Mouse (Mus musculus) neural tube, embryonic 15.5 days (tissue): ENCODE data around the gene Ptges. TPM values are rescaled to one million over a fixed set of nuclear protein-coding genes. Genes with fewer than 3 reads are reported as not detected.
A peak's percentile ranks its signal among the peaks of the same experiment; 100 is the strongest.

Experiments used
- ATAC-seq: fragments of 200-750 bp; cut with Nextera tagmentation; 2 replicates; pipeline ENCODE4 v1.8.0; 2017; ENCODE audit warnings: mild to moderate bottlenecking, moderate TSS enrichment, moderate library complexity; ENCODE audit not compliant: low FRiP score
- H3K27ac ChIP-seq: fragments of 300-500 bp; sonication (generic); replicated peaks from 2 replicates; pipeline ENCODE4 v1.5.1; 2015; ENCODE audit warnings: mild to moderate bottlenecking, inconsistent platforms
- H3K27me3 ChIP-seq: fragments of 300-500 bp; sonication (generic); replicated peaks from 2 replicates; pipeline ENCODE4 v1.6.1; 2015; ENCODE audit warnings: inconsistent platforms
- H3K36me3 ChIP-seq: fragments of 300-500 bp; sonication (generic); 2 replicates; pipeline ENCODE4 v1.6.1; 2015; ENCODE audit warnings: inconsistent platforms
- H3K4me1 ChIP-seq: fragments of 300-500 bp; sonication (generic); 2 replicates; pipeline ENCODE4 v1.6.1; 2015; ENCODE audit warnings: inconsistent platforms
- H3K4me2 ChIP-seq: fragments of 300-500 bp; sonication (generic); 2 replicates; pipeline ENCODE4 v1.6.1; 2015; ENCODE audit warnings: inconsistent platforms, mild to moderate bottlenecking, moderate library complexity
- H3K4me3 ChIP-seq: fragments of 300-500 bp; sonication (generic); replicated peaks from 2 replicates; pipeline ENCODE4 v1.5.1; 2015; ENCODE audit warnings: mild to moderate bottlenecking, inconsistent platforms
- H3K9ac ChIP-seq: fragments of 300-500 bp; sonication (generic); replicated peaks from 2 replicates; pipeline ENCODE4 v1.6.1; 2015; ENCODE audit warnings: mild to moderate bottlenecking, inconsistent platforms
- H3K9me3 ChIP-seq: fragments of 300-500 bp; sonication (generic); replicated peaks from 2 replicates; pipeline ENCODE4 v1.6.1; 2016; ENCODE audit warnings: inconsistent platforms
- WGBS: fragments of 180-500 bp; shearing (Covaris S2); methylation state at CpG from one replicate; pipeline ENCODE4 v1.1.7; 2015; ENCODE audit warnings: mixed read lengths; 5-methylcytosine and 5-hydroxymethylcytosine counted together
- polyA plus RNA-seq: library from polyadenylated mRNA; unstranded; fragments of >200 nt; fragmentation: Nextera tagmentation; extraction: Ambion mirVana; gene quantifications from 2 replicates; pipeline ENCODE4 v1.2.1, GENCODE M21; 2015

The Ptges gene
- polyA plus RNA-seq, 1 experiment from 2014 or later = 3.6 TPM

DNA sequence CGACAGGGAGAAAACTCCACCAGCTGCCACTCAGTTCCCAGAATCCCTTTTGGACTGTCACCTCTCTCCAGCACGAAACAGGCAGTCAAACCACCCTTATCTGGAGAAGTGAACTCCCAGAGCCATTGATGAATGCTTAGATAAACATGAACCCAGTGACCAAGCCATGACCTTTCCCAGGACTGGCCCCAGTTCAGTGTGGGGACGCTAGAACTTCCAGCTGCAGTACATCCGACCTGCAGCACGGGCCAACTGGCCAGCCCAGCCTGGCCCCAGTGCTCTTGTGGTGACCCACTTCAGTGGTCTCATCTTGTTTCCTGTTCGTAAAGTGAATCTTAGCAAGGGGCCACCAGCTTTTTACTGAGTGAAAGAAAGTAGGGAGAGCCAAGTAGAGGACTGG is 36.3 kb downstream of the Ptges start:
- H3K9me3 ChIP-seq = no peaks in the 10 kb centered on the region
- no peak overlapping the region for H3K27ac ChIP-seq
- H3K4me3 ChIP-seq = no peak overlapping the region
- no peaks in the 10 kb centered on the region for H3K36me3 ChIP-seq
- no peaks in the 10 kb centered on the region for H3K27me3 ChIP-seq
- no peaks in the 10 kb centered on the region for H3K4me1 ChIP-seq
- ATAC-seq = no peak
- WGBS = 35% methylated on average over 6 of the region's 6 CpGs
- no peak overlapping the region for H3K4me2 ChIP-seq
- no peak overlapping the region for H3K9ac ChIP-seq

DNA sequence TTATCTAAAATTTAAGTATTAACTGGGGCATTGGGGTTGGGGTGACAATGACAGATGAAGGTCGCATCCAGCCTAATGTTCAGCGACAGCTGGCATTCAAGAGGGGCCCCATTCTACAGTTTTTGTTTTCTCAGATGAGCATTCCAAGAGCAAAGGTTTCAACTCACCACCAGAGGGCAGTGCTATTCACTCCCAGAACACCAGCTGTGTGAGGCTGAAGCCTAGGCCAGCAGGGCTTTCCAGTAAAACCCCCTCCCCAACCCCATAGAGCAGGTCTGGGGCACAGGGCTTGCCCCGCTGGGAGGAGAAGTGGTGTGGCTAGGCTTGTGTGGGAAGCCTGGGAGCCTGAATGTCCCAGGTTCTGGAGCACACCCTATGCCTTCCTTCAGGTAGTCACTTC is 38.7 kb downstream of the Ptges start:
- no peak for ATAC-seq
- WGBS = 12% methylated on average over 3 of the region's 3 CpGs
- no peaks in the 10 kb centered on the region for H3K4me1 ChIP-seq

DNA sequence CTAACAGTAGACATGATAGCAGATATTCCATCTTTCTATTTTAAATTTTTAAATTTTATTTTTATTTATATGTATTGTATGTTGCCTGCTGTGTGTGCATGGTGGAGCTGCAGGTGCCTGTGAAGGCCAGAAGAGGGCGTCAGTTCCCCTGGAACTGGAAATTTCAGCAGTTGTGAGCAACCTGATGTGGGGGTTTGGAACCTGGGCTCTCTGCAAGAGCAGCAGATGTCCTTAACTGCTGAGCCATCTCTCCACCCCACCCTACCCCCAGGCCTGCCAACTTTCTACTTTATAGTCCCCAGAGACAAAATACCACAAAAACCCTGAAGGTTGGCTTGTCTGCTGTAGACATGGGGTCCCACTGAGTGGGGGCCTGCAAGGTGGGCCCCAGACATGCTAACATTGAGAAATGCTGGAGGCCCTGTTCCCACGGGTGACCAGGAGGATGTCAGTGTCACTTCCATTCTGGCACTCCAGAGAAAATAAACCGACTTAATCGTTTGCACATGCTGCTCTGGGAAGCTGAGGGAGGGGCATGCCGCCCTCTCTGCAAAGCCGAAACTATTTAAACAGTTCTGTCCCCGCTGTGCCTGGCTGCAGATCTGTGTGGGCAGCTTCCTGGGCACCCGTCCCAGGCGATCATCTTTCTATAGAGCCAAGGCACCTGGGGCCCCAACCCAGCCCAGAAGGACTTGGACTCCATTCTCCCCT is 44.1 kb downstream of the Ptges start:
- Histone ChIP-seq H3K9ac (no peak overlapping the region), H3K27ac (peak overlapping the region; percentile 64), H3K4me2 (no peak overlapping the region), H3K36me3 (no peaks in the 10 kb centered on the region), H3K4me3 (no peak overlapping the region), H3K9me3 (no peaks in the 10 kb centered on the region), H3K27me3 (no peaks in the 10 kb centered on the region), H3K4me1 (peaks cover 3% of the 10 kb centered on the region; the same call in 1 of the 2 replicates)
- WGBS = 63% methylated on average over 9 of the region's 9 CpGs
- no peak for ATAC-seq

More for the DNA sequence above, 38.7 kb downstream of the Ptges start:
- no peaks in the 10 kb centered on the region for H3K36me3 ChIP-seq
- no peaks in the 10 kb centered on the region for H3K27me3 ChIP-seq
- H3K9me3 ChIP-seq = no peaks in the 10 kb centered on the region
- H3K27ac ChIP-seq = no peak overlapping the region
- H3K4me3 ChIP-seq = no peak overlapping the region
- no peak overlapping the region for H3K4me2 ChIP-seq
- H3K9ac ChIP-seq = no peak overlapping the region

DNA sequence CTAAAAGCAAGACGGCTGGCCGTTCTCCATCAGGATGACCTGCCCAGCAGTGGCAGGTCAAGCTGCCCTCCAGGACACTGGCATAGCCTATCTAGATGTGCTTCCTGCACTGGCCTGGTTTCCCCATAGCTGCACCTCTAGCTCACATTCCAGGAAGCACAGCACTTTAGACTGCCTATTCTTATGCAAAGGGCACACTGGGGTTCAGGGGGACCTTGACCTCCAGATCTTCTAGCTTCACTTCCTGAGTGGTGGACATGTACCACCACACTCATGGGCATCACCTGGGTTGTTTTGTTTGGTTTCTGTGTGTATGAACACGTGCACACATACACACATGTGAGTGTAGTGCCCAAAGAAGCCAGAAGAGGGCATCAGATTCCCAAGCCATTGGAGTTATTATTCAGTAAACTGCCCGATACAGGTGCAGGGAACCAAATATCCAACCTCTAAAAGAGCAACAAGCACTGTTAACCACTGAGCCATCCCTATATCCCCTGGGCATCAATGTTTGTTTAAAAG is 44.8 kb downstream of the Ptges start:
- 89% methylated on average over 4 of the region's 4 CpGs for WGBS
- no peak for ATAC-seq
- no peak overlapping the region for H3K27ac ChIP-seq
- H3K9me3 ChIP-seq = no peaks in the 10 kb centered on the region
- H3K4me3 ChIP-seq = no peak overlapping the region
- H3K4me2 ChIP-seq = no peak overlapping the region
- no peaks in the 10 kb centered on the region for H3K27me3 ChIP-seq
- H3K4me1 ChIP-seq = peaks cover 3% of the 10 kb centered on the region; the same call in 1 of the 2 replicates
- no peak overlapping the region for H3K9ac ChIP-seq
- H3K36me3 ChIP-seq = no peaks in the 10 kb centered on the region

DNA sequence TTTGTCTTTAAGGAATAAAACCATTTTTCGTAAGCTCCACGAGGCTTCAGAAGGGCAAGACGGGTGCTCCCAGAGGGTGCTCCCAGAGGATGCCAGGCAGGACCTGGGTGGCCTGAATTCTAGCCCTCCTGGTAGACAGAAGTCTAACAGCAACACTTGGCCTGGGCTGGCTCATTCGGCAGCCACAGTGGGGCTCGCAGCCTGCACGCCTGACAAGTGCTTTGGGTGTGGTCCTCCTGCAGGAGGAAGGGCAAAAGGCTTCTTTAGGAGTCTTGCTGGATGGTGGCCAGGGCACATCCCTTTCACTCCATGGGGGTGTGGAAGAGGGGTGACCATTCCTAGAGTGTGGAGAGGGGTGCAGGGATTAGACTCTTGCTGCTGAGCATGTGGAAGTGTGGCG is 48.4 kb downstream of the Ptges start:
- H3K36me3 ChIP-seq = no peaks in the 10 kb centered on the region
- peaks cover 3% of the 10 kb centered on the region; the same call in 1 of the 2 replicates for H3K4me1 ChIP-seq
- H3K9ac ChIP-seq = no peak overlapping the region
- no peaks in the 10 kb centered on the region for H3K27me3 ChIP-seq
- no peaks in the 10 kb centered on the region for H3K9me3 ChIP-seq
- H3K4me2 ChIP-seq = no peak overlapping the region
- H3K4me3 ChIP-seq = no peak overlapping the region
- ATAC-seq = no peak
- no peak overlapping the region for H3K27ac ChIP-seq
- WGBS = 81% methylated on average over 7 of the region's 7 CpGs

DNA sequence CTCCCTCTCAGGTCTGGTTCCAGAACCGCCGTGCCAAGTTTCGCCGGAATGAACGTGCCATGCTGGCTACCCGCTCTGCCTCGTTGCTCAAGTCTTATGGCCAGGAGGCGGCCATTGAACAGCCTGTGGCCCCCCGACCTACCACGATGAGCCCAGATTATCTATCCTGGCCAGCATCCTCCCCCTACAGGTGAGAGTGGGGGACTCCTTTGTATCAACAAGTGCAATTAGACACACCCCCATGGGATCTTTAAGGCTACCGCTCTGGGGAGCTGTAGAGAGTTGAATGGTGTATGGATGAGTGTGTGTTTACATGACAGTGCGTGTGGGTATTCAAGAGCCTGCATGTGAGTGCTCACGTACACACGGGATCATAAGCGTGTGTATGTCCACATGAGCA is 50.2 kb downstream of the Ptges start:
- WGBS = 86% methylated on average over 15 of the region's 15 CpGs
- H3K4me2 ChIP-seq = no peak overlapping the region
- H3K27ac ChIP-seq = no peak overlapping the region

DNA sequence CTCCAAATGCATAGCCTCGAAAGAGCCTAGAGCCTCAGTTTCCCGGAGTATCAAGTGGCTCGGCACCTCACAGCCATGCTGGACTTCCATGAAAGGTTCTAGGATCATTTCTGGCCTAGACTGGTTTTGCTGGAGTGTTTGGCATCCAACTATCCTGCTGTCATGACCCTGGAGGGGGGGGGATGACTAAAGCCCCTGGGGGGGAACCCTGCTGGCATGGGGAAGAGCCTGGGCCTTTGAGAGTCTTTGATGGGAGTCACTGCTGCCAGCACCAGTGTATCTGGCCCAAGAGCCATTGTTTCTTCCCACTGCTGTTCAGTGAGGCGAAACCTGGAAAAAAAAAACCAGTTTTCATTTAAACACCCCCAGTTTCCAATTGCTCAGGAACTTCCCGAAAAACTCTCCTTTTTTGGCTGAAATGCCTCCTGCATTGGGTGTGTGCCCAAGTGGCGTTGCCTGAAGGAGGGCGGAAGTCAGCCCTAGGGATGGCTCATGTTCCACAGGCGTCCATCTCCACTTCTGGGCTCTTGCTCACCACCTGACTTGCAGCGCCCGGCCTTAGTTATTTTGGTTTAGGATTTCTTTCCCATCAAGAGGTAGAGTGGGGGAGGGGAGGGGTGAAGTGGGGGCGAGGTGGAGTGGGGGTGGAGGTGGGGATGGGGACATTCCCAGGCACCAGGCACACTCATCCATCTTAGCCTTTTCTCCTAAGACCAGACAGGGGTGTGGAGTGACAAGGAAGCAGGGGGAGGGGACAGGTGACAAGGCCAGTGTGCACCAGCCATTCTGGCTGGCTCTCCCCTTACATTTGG is 53.8 kb downstream of the Ptges start:
- Histone ChIP-seq H3K9ac (no peak overlapping the region), H3K27me3 (no peaks in the 10 kb centered on the region), H3K4me2 (no peak overlapping the region), H3K36me3 (no peaks in the 10 kb centered on the region), H3K4me3 (no peak overlapping the region), H3K9me3 (no peaks in the 10 kb centered on the region), H3K4me1 (no peaks in the 10 kb centered on the region), H3K27ac (no peak overlapping the region)
- no peak for ATAC-seq
- 65% methylated on average over 11 of the region's 11 CpGs for whole genome bisulfite sequencing

More for the DNA sequence above, 50.2 kb downstream of the Ptges start:
- Histone ChIP-seq H3K27me3 (no peaks in the 10 kb centered on the region), H3K4me3 (no peak overlapping the region), H3K9me3 (no peaks in the 10 kb centered on the region), H3K4me1 (no peaks in the 10 kb centered on the region), H3K36me3 (no peaks in the 10 kb centered on the region), H3K9ac (no peak overlapping the region)
- no peak for ATAC-seq

DNA sequence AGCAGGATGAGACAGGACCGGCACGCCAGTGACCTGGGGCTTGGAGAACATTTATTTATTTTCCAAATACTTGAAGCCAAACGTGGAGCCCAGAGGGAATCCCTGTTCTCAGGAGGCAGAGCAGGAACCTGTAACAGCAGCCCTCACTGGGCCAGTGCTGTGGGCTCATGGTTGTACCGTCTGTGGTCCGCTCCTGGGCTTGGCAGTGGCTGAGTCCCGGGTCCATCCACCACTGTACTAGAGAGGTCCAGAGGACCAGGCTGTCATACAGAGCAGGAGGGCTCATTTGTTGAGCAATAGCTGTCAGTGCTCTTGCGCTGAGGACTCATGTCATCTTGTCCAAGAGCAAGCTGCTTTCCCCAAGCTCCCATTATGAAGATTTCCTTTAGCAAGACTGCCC is 54.6 kb downstream of the Ptges start:
- 79% methylated on average over 7 of the region's 7 CpGs for WGBS

DNA sequence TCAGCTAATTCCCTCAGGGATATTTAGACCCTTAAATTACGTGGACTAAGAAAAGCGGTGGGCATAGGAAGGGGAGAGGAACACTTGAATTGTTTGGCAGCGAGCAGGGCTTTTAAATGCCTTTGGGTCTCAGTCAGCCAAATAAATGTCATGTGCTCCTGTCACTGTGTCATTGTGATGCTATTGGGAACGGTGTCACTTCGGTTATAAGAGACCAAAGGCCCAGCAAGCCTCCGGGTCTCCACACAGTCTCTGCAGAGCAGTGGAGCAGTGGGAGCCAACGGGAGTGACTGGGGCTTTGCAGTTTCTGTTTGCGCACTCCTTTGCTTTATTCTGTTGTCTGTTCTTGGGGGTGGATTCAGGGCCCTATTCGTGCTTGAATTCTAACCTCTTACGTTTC is 55.2 kb downstream of the Ptges start:
- H3K27ac ChIP-seq = no peak overlapping the region
- no peak for ATAC-seq
- no peaks in the 10 kb centered on the region for H3K27me3 ChIP-seq

More for the DNA sequence above, 54.6 kb downstream of the Ptges start:
- no peaks in the 10 kb centered on the region for H3K36me3 ChIP-seq
- no peaks in the 10 kb centered on the region for H3K4me1 ChIP-seq
- no peak overlapping the region for H3K4me3 ChIP-seq
- no peaks in the 10 kb centered on the region for H3K27me3 ChIP-seq
- no peak for ATAC-seq
- H3K9ac ChIP-seq = no peak overlapping the region
- H3K9me3 ChIP-seq = no peaks in the 10 kb centered on the region
- no peak overlapping the region for H3K27ac ChIP-seq
- no peak overlapping the region for H3K4me2 ChIP-seq

DNA sequence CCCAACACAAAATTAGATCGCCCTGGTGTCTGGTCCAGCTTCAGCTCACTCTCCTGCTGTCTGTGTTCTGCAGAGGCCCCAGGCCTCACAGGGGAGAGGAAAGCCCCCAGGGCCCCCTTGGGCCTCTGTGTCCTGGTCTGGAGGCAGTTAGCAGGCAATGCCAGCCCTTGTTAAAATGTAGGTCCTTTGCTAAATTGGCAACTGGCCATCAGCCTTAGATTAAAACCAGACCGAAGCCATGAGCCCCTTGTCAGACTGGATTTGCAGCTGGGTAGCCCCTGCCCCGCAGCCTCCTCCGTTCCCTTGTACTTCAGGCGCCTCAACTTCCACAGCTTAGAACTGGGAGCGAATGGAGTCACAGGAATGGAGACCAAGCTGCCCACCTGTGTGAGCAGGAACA is 57.0 kb downstream of the Ptges start:
- Histone ChIP-seq H3K36me3 (no peaks in the 10 kb centered on the region), H3K4me3 (no peak overlapping the region), H3K27ac (no peak overlapping the region), H3K4me2 (no peak overlapping the region), H3K9me3 (no peaks in the 10 kb centered on the region), H3K9ac (no peak overlapping the region), H3K27me3 (no peaks in the 10 kb centered on the region), H3K4me1 (no peaks in the 10 kb centered on the region)
- WGBS = 71% methylated on average over 6 of the region's 6 CpGs
- ATAC-seq = no peak

More for the DNA sequence above, 55.2 kb downstream of the Ptges start:
- H3K9me3 ChIP-seq = no peaks in the 10 kb centered on the region
- no peak overlapping the region for H3K4me2 ChIP-seq
- no peak overlapping the region for H3K4me3 ChIP-seq
- H3K4me1 ChIP-seq = no peaks in the 10 kb centered on the region
- H3K9ac ChIP-seq = no peak overlapping the region
- WGBS = 39% methylated on average over 10 of the region's 10 CpGs
- H3K36me3 ChIP-seq = no peaks in the 10 kb centered on the region

DNA sequence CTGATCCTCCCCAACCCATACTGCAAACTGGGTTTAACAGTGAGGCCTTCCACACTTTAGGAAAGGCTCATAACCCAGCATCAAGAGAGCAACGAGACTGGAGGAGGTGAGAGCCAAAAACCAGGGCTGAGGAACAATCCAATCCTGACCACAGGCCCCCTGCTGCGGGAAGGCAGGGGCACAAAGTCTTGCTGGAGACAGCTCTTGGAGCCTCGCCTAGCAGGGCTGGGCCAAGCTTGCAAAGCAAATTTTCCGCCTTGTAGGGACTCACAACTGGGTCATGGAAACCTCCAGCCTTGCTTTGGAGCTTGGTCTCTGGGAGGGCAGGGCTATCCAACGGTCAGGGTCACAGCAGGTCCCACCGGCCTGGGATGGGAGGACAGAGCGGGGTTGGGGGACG is 58.8 kb downstream of the Ptges start:
- no peak for ATAC-seq
- Histone ChIP-seq H3K36me3 (no peaks in the 10 kb centered on the region), H3K9ac (no peak overlapping the region), H3K27me3 (0 out of 2 replicates have a peak, but pooled peaks cover 10% of the 10 kb centered on the region), H3K4me2 (no peak overlapping the region), H3K27ac (no peak overlapping the region), H3K4me3 (no peak overlapping the region), H3K9me3 (no peaks in the 10 kb centered on the region), H3K4me1 (no peaks in the 10 kb centered on the region)
- 72% methylated on average over 8 of the region's 8 CpGs for WGBS

DNA sequence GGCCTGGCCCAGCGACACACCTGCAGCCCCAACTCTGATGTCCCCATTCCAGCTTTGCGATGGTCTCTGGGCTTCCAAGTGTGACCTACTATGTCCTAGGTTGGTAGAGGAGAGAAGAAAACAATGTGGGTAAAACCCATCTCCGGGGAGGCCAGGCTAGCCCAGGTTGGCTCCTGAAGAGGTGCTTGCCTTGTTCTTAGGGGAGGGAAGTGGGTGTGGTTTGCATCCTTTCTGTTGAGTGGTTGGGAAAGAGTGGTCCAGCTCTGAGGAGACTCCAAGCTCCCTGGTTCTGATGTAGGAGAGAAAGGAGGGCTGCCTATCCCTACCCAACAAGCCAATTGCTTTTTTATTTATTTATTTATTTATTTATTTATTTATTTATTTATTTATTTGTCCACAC is 64.2 kb downstream of the Ptges start:
- Histone ChIP-seq H3K4me2 (peak overlapping the region; percentile 58; the same call in 1 of the 2 replicates), H3K27me3 (peaks cover 33% of the 10 kb centered on the region), H3K27ac (no peak overlapping the region), H3K4me1 (peaks cover 11% of the 10 kb centered on the region; the same call in 1 of the 2 replicates), H3K9ac (no peak overlapping the region), H3K36me3 (no peaks in the 10 kb centered on the region), H3K9me3 (no peaks in the 10 kb centered on the region), H3K4me3 (peak overlapping the region; percentile 31; the same call in 1 of the 2 replicates)
- no peak for ATAC-seq
- 50% methylated on average over 3 of the region's 3 CpGs for WGBS
